Mouse (Mus musculus) layer of hippocampus, postnatal 25 days (tissue): Measurements from ENCODE around the gene Wdr47. TPM values are rescaled to one million over a fixed set of nuclear protein-coding genes. Genes with fewer than 3 reads are reported as not detected.
"Not testable (repeated sequence)": the region's sequence is repeated elsewhere in the genome, so short reads cannot be mapped to it uniquely, and the experiment has no call there.

Experiments
- DNase-seq, 2 experiments: peaks; one replicate each; pipeline ENCODE4 v3.0.0; 2022; ENCODE audit warnings: mixed read lengths in 2 of 2, low spot score in 1 of 2; ENCODE audit errors: extremely low spot score in 1 of 2
- total RNA-seq, 2 experiments: library from RNA; stranded (reverse); gene quantifications; 2 replicates each; pipeline ENCODE4 v1.2.3; 2021

The Wdr47 gene
- 100 to 1,000 TPM; 130 to 139 TPM for total RNA-seq

- peak; percentile 86 to 88 for DNase-seq
Observed at GRCm38 (mm10) chr3:108590786-108591529, at the start of gene Wdr47. TSS of gene Wdr47 (plus strand) at chr3:108591279.

GRCm38 (mm10) chr3:108542299-108542698 is 48.8 kb upstream of the Wdr47 start:
- no peak for DNase-seq

GRCm38 (mm10) chr3:108554111-108554561 is 36.9 kb upstream of the Wdr47 start:
- DNase-seq: peak in 1 of 2 experiments; percentile 42

- DNase-seq: peak; percentile 84 to 97
Observed at GRCm38 (mm10) chr3:108554587-108555312, 36.3 kb upstream of the Wdr47 start.

GRCm38 (mm10) chr3:108557888-108558287 is 33.2 kb upstream of the Wdr47 start:
- DNase-seq: no peak

GRCm38 (mm10) chr3:108562133-108562730 is 28.8 kb upstream of the Wdr47 start, which contains the start of gene Tmem167b:
TSS of gene Tmem167b (minus strand) at chr3:108562466.
- DNase-seq: peak; percentile 85 to 91

GRCm38 (mm10) chr3:108562777-108563271 is 28.3 kb upstream of the Wdr47 start:
- DNase-seq: peak in 1 of 2 experiments; percentile 15

- DNase-seq: peak; percentile 43 to 75
Observed at GRCm38 (mm10) chr3:108563309-108563708, 27.8 kb upstream of the Wdr47 start.

- no peak for DNase-seq
Observed at GRCm38 (mm10) chr3:108567990-108568877, 22.8 kb upstream of the Wdr47 start.

GRCm38 (mm10) chr3:108569636-108570035 is 21.4 kb upstream of the Wdr47 start:
- DNase-seq: not testable (repeated sequence)

- no peak for DNase-seq
Observed at GRCm38 (mm10) chr3:108570813-108571212, 20.3 kb upstream of the Wdr47 start.

GRCm38 (mm10) chr3:108571443-108572294 is 19.4 kb upstream of the Wdr47 start, which contains the start of gene Taf13:
TSS of gene Taf13 (plus strand) at chr3:108571698.
- DNase-seq: peak; percentile 95 to 96

GRCm38 (mm10) chr3:108572309-108573010 is 18.6 kb upstream of the Wdr47 start:
- DNase-seq: no peak

- DNase-seq: no peak
Observed at GRCm38 (mm10) chr3:108574018-108574417, 17.1 kb upstream of the Wdr47 start.

- DNase-seq: no peak
Observed at GRCm38 (mm10) chr3:108584580-108584979, 6.5 kb upstream of the Wdr47 start.

- no peak for DNase-seq
Observed at GRCm38 (mm10) chr3:108588446-108588845, 2.6 kb upstream of the Wdr47 start.

- peak in 1 of 2 experiments; percentile 15 for DNase-seq
Observed at GRCm38 (mm10) chr3:108591530-108592522, 747 bp downstream of the Wdr47 start.
